Mouse (Mus musculus): ENCODE results near the gene Ifna6. TPM values are rescaled to one million over a fixed set of nuclear protein-coding genes. Genes with fewer than 3 reads are reported as not detected.
"Not testable (repeated sequence)": the region's sequence is repeated elsewhere in the genome, so short reads cannot be mapped to it uniquely, and the experiment has no call there.

Ifna6 gene
- total RNA-seq (2021) = not detected
- long read RNA-seq, experiment 1 = 0 reads
- long read RNA-seq, experiment 2 = 0 reads

GRCm38 (mm10) chr4:88827116-88827515 lies at the start of gene Ifna6:
TSS of gene Ifna6 (plus strand) at chr4:88827416.
- not testable (repeated sequence) for DNase-seq (ENCODE audit: low spot score in 2 of 2)

GRCm38 (mm10) chr4:88779550-88779949 lies 47.7 kb upstream of the Ifna6 start, which contains the start of gene Gm13272:
TSS of gene Gm13272 (plus strand) at chr4:88779850.
- not testable (repeated sequence) for DNase-seq (ENCODE audit: low spot score in 2 of 2)

DNA sequence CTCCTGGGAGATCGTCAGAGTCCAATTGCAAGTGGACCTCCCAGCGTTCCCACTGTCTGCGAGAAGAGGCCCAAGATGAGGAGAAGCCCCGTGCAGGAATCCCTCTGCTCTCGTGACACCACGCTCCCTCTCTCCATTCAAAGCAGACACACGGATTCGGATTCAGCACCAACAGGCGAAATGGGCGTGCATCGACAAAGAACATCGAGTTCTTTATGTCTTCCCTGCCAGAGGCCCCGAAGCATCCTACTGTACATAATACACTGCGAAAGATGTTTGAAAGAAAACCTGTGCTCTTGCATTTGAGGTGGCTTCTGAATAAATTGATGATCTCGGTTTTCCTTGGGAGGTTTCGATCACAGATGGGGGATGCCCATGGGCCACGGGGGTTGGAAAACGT lies 46.9 kb upstream of the Ifna6 start:
- peak in 1 of 2 experiments; percentile 14 for DNase-seq (ENCODE audit: low spot score in 2 of 2)

GRCm38 (mm10) chr4:88781831-88782230 lies 45.4 kb upstream of the Ifna6 start, which contains the start of gene Ifnz:
TSS of gene Ifnz (plus strand) at chr4:88782131.
- DNase-seq (ENCODE audit: low spot score in 2 of 2) = not testable (repeated sequence)

- not testable (repeated sequence) for DNase-seq (ENCODE audit: low spot score in 2 of 2)
Observed at GRCm38 (mm10) chr4:88782335-88782734, 44.9 kb upstream of the Ifna6 start.

GRCm38 (mm10) chr4:88785409-88785808 lies 41.8 kb upstream of the Ifna6 start, which contains the start of gene Gm13276:
TSS of gene Gm13276 (plus strand) at chr4:88785709.
- not testable (repeated sequence) for DNase-seq (ENCODE audit: low spot score in 2 of 2)

GRCm38 (mm10) chr4:88788402-88788801 lies 38.8 kb upstream of the Ifna6 start, which contains the start of gene Gm13277:
TSS of gene Gm13277 (plus strand) at chr4:88788632.
- peak; percentile 20 to 52 for DNase-seq (ENCODE audit: low spot score in 2 of 2)

- DNase-seq (ENCODE audit: low spot score in 2 of 2) = not testable (repeated sequence)
Observed at GRCm38 (mm10) chr4:88791250-88791649, 36.0 kb upstream of the Ifna6 start, which contains the start of gene Gm13278. TSS of gene Gm13278 (plus strand) at chr4:88791550.

- peak; percentile 51 to 63 for DNase-seq (ENCODE audit: low spot score in 2 of 2)
Observed at GRCm38 (mm10) chr4:88793936-88794675, 33.1 kb upstream of the Ifna6 start, which contains the start of gene Gm13275. TSS of gene Gm13275 (plus strand) at chr4:88794487.

- DNase-seq (ENCODE audit: low spot score in 2 of 2) = not testable (repeated sequence)
Observed at GRCm38 (mm10) chr4:88797097-88797496, 30.1 kb upstream of the Ifna6 start, which contains the start of gene Gm13279. TSS of gene Gm13279 (plus strand) at chr4:88797397.

- DNase-seq (ENCODE audit: low spot score in 2 of 2) = not testable (repeated sequence)
Observed at GRCm38 (mm10) chr4:88799365-88799764, 27.9 kb upstream of the Ifna6 start, which contains the start of gene Gm13285. TSS of gene Gm13285 (plus strand) at chr4:88799665.

DNA sequence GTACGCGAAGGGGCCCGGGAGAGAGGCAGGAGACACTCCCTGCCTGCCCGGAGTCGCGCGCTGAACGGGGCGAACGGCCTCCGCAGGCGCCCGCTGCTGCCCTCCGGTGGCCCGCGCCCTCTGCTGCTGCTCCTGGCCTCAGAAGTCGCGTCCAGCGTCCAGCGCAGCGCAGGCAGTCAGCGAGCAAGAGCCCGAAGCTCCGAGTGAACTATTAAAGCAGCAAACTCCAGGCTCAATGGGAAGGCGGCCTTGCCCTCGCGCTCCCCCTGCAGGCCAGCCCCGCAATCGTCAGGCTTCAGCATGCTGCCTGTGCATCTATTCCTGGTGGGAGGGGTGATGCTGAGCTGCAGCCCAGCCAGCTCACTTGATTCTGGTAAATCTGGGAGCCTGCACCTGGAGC lies 24.3 kb upstream of the Ifna6 start, which contains the start of gene Gm13287:
Gm13287 (plus strand) TSS at position 301 of the 400 bp plus-strand sequence.
- not testable (repeated sequence) for DNase-seq (ENCODE audit: low spot score in 2 of 2)

GRCm38 (mm10) chr4:88805231-88805630 lies 22.0 kb upstream of the Ifna6 start, which contains the start of gene Gm13288:
TSS of gene Gm13288 (plus strand) at chr4:88805531.
- not testable (repeated sequence) for DNase-seq (ENCODE audit: low spot score in 2 of 2)

DNA sequence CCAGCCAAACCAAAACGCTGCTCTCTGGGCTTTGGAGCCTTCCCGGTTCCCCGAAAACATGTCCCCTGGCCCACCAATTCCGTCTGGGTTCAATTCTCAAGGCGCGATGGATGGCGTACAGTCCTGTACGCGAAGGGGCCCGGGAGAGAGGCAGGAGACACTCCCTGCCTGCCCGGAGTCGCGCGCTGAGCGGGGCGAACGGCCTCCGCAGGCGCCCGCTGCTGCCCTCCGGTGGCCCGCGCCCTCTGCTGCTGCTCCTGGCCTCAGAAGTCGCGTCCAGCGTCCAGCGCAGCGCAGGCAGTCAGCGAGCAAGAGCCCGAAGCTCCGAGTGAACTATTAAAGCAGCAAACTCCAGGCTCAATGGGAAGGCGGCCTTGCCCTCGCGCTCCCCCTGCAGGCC lies 21.5 kb upstream of the Ifna6 start:
- DNase-seq (ENCODE audit: low spot score in 2 of 2) = peak in 1 of 2 experiments; percentile 17

- DNase-seq (ENCODE audit: low spot score in 2 of 2) = no peak
Observed at GRCm38 (mm10) chr4:88815928-88816327, 11.3 kb upstream of the Ifna6 start, which contains the start of gene Ifna7. TSS of gene Ifna7 (plus strand) at chr4:88816228.

GRCm38 (mm10) chr4:88819659-88820058 lies 7.6 kb upstream of the Ifna6 start, which contains the start of gene Ifna11:
TSS of gene Ifna11 (plus strand) at chr4:88819959.
- no peak for DNase-seq (ENCODE audit: low spot score in 2 of 2)

DNA sequence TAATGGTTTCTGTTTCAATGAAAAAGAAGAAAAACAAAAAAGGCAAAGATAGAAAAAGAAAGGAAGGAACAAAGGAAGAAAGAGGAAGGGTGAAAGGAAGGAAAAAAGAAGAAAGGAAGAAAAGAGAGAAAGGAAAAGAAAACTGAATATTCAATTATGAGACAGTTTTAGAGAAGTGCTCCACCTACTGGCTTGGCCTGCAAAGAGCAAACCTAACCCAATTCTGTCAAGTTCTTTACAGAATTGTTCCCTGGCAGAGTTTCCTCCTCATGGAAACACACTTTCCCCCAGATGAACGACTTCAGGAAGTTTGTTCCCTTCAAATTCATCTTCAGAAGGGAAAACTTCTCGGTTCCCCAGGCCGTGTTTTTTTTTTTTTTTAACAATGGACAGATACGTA lies 4.2 kb upstream of the Ifna6 start:
- no peak for DNase-seq (ENCODE audit: low spot score in 2 of 2)

- peak in 1 of 2 experiments; percentile 19 for DNase-seq (ENCODE audit: low spot score in 2 of 2)
Observed at GRCm38 (mm10) chr4:88830523-88830922, 3.3 kb downstream of the Ifna6 start.

DNA sequence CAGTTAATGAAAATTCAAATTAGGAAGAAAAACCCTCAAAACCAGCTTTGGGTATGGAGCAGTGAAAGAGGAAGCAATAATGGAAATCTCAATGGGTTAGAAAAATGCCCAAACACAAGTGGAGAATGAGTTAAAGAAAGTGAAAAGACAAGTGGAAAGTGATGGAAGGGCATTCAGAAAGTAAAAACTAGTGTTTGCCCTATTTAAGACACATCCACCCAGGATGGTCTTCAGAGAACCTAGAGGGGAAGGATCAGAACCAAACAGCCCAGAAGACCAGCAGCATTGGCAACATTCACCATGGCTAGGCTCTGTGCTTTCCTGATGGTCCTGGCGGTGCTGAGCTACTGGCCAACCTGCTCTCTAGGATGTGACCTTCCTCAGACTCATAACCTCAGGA lies 8.0 kb downstream of the Ifna6 start, which contains the start of gene Ifna5:
Ifna5 (plus strand) TSS at position 301 of the 400 bp plus-strand sequence.
- DNase-seq (ENCODE audit: low spot score in 2 of 2) = not testable (repeated sequence)

DNA sequence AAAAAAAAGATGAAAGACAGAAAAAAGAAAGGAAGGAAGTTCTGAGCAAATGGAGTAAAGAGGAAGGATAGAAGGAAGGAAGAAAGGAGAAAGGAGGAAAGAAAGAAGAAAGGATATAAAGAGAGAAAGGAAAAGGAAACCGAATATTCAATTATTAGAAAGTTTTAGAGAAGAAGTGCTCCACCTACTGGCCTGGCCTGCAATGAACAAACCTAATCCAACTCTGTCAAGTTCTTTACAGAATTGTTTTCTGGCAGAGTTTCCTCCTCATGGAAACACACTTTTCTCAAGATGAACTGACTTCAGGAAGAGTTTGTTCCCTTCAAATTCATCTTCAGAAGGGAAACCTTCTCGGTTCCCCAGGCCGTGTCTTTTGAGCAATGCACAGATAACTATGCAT lies 11.6 kb downstream of the Ifna6 start:
- DNase-seq (ENCODE audit: low spot score in 2 of 2) = no peak

GRCm38 (mm10) chr4:88840058-88840457 lies 12.8 kb downstream of the Ifna6 start:
- DNase-seq (ENCODE audit: low spot score in 2 of 2) = no peak

Measured in gastrocnemius, postnatal 4 days (tissue).